Mouse (Mus musculus) embryonic fibroblast, embryonic 13.5 days (primary cell): ENCODE data around the gene Kctd10.

Source experiments
- CTCF ChIP-seq: IDR thresholded peaks from 2 replicates; pipeline ENCODE4 v1.5.1; 2011; ENCODE audit warnings: mild to moderate bottlenecking, control low read depth, low read length, moderate library complexity, borderline replicate concordance; ENCODE audit not compliant: insufficient read depth
- POLR2A ChIP-seq: IDR thresholded peaks from 2 replicates; pipeline ENCODE4 v1.6.1; 2011; ENCODE audit warnings: low read depth, mild to moderate bottlenecking, control low read depth, low read length, moderate library complexity

DNA sequence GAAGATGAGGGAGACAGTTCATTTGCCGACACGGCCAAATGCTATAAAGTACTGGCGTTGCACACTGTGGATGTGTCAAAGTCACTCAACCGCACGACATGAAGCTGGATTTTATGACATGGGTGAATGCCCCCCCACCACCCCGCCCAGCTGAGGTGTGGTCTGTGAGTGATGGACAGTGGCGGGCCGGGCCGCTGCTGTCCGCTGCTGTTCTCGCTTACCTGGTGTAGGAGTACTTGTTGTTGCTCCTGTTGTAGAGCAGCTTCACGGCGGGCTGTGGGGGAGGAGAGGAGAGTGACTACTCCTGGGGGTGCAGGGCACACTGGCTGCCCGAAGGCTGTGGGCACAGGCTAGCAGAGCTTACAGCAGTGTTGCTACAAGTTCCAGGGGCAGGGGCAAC lies 12.2 kb downstream of the Kctd10 start:
- no peak for TF ChIP-seq POLR2A
- no peak for TF ChIP-seq CTCF
